Mouse (Mus musculus): ENCODE results near the gene Arid1b. TPM values are rescaled to one million over a fixed set of nuclear protein-coding genes. Genes with fewer than 3 reads are reported as not detected.

The Arid1b gene
- total RNA-seq, 2 experiments from 2014 or later = 20.6 to 42.0 TPM

DNA sequence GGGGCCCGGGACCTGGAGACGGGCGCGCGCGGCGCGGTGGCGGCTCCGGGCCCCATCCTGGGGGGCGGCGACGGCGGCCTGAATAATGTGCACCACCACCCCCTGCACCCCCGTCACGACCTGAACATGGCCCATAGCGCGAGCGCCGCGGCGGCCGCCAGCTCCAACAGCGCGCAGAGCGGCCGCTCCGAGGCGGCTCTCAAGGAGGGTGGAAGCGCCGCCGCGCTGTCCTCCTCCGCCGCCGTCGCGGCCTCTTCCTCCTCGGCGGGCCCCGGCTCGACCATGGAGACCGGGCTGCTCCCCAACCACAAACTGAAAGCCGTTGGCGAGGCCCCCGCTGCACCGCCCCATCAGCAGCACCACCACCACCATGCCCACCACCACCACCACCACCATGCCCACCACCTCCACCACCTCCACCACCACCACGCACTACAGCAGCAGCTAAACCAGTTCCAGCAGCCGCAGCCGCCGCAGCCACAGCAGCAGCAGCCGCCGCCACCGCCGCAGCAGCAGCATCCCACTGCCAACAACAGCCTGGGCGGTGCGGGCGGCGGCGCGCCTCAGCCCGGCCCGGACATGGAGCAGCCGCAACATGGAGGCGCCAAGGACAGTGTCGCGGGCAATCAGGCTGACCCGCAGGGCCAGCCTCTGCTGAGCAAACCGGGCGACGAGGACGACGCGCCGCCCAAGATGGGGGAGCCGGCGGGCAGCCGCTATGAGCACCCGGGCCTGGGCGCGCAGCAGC lies 855 bp downstream of the Arid1b start:
- peak; percentile 17 for ATAC-seq (replicated peaks; ENCODE audit: poor library complexity)

DNA sequence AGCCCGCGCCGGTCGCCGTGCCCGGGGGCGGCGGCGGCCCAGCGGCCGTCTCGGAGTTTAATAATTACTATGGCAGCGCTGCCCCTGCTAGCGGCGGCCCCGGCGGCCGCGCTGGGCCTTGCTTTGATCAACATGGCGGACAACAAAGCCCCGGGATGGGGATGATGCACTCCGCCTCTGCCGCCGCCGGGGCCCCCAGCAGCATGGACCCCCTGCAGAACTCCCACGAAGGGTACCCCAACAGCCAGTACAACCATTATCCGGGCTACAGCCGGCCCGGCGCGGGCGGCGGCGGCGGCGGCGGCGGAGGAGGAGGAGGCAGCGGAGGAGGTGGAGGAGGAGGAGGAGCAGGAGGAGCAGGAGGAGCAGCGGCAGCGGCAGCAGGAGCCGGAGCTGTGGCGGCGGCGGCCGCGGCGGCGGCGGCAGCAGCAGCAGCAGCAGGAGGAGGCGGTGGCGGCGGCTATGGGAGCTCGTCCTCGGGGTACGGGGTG lies 1.5 kb downstream of the Arid1b start:
- ATAC-seq (replicated peaks; ENCODE audit: poor library complexity) = peak; percentile 8; the same call in 1 of the 2 replicates

DNA sequence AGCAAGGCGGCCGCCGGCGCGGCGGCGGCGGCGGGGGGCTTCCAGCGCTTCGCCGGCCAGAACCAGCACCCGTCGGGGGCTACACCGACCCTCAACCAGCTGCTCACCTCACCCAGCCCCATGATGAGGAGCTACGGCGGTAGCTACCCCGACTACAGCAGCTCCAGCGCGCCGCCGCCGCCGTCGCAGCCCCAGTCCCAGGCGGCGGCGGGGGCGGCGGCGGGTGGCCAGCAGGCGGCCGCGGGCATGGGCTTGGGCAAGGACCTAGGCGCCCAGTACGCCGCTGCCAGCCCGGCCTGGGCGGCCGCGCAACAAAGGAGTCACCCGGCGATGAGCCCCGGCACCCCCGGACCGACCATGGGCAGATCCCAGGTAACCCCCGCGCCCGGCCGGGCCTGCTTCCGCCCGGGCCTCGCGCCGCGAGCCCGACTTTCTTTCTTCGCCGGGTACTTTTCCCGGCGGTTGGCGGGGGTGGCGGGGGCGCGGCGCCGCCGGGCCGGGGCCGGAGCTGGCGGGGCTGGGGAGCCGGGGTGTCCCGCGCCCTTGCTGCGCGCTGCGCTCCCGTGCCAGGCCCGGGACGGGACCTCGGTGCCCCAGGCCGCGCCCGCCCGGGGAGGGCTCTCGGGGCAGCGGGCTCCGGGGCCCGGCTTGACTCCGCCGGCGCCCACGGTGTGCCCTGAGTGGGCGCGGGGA lies 2.1 kb downstream of the Arid1b start:
- ATAC-seq (replicated peaks; ENCODE audit: poor library complexity) = no peak

DNA sequence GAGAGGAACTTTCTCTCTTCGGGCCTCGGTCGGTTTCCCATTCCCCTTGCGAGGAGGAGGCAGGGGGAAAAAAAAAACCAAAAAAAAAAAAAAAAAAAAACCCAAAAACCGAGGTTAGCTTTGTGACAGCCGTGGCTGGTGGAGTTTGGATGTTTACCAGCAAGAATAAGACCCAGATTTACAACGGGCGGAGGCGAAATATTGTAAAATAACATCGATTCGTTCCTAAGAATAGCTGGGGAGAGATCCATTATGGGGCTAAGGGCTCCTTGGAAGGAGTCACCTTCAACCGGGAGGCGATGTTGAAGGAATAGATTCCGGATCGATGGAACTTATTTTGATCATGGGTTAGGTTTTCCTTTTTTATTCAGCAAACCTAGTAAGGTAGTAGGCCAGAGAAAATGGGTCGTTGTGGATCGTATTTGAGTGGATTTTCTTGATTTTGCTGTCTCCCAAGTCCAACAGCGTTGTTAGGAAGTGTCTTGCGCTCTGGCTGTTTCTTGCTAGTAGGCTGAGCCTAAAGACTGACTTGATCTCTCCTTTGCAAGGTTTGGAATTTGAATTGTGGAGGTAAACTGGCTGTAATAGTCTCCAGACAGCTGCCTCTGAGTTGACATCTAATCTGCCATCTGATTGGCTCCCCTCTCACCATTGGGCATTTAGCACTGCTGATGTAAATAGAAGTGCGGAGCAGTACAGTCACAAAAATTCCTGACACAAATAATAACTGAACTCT lies 2.9 kb downstream of the Arid1b start:
- peak; percentile 19; the same call in 1 of the 2 replicates for ATAC-seq (replicated peaks; ENCODE audit: poor library complexity)

DNA sequence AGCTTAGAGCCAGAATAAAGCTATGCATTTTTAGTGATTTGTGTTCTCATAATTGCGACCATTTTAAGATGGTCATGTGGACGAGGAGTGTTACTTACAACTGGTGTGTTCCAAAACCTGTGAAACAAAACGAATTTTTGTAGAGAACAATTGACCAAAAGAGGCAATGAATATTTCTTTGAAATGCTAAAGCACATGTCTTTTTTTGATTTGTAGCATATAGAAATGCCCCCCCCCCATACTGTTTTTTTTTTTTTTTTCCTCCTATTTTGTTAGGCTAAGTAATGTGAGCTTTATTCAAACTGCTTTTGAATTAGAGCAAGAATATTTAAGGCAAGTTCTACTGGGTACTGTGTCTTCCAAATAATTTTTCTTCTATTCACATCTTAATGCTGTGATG lies 3.8 kb downstream of the Arid1b start:
- no peak for ATAC-seq (replicated peaks; ENCODE audit: poor library complexity)

DNA sequence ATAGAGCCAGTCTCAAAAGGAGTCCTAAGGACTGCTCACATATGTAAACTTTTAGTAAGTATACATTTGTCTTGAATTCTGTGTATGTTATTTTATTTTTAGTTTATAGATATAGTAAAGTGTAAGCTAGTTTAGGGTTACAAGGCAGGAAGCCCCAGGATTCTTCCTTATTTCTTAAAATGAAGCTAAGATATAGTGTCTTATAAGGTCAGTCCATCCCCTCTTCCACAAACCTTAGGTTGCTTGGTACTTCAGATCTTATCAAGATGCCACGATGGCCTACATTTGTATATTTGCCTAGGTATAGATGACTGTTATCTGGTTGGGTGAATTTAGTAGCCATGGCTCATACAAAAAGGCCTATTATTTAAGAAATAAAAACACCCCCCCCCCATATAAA lies 5.1 kb downstream of the Arid1b start:
- no peak for ATAC-seq (replicated peaks; ENCODE audit: poor library complexity)

DNA sequence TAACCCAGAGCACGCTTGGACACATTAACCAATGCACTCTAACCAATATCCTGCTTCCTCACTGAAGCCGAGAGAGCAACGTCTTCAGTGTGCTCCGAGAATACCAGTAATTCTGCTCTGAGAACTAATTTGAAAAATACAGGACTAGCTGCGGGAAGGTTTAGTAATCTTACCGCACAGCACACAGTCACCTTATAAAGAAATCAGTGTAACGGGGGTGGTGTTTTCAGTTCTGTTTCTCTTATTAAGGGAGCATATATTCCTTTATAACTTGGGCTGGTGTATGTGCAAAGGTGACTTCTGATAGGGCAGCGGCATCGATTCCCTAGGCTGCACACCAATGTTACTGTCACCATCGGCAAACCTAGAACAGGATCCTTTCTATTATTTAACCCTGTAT lies 5.9 kb downstream of the Arid1b start:
- ATAC-seq (replicated peaks; ENCODE audit: poor library complexity) = no peak

DNA sequence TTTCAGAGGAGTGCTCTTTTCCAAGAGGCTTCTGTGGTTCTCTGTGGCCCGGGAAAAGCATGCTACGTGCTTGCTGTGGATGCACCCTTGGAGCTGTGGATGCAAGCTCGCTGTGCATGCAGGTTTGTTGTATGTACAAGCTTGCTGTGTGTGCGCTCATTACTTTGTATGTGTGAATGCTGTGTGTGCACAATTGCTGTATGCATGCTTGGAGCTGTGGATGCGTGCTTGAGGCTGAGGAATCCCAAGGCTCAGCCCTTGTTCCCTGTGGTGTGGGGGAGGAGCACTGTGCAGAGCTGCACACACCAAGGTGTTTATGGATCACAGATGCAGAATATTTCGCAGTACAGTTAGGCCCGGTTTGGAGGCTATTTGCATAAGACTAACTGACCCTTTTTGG lies 6.7 kb downstream of the Arid1b start:
- ATAC-seq (replicated peaks; ENCODE audit: poor library complexity) = no peak

DNA sequence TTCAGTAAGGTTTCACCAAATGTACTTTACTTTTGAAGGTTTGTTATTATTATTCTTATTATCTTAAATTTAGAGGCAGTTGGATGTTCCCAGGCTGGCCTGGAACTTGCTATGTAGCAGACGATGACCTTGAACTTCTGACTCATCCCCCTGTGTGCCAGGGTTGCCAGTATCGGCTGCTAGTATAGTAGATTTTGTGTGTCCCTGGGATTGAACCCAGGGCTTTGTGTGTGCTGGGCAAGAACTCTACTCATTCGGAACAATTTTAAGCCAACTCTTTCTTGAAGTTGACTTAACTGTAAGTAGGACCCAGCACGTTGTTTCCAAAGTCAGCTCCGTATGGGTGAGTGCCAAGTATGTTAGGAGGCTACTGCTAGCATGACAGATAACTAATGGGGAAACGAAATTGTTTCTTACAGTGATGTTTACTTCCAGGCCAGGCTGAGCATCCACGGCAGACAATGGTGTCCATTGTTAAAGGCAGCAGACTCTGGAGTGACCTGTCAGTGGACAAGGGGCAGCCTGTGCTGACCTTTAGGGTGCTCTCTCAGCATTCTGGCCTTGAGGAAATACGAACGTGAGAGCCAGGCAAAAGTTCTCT lies 7.5 kb downstream of the Arid1b start:
- ATAC-seq (replicated peaks; ENCODE audit: poor library complexity) = peak; percentile 40; the same call in 1 of the 2 replicates

DNA sequence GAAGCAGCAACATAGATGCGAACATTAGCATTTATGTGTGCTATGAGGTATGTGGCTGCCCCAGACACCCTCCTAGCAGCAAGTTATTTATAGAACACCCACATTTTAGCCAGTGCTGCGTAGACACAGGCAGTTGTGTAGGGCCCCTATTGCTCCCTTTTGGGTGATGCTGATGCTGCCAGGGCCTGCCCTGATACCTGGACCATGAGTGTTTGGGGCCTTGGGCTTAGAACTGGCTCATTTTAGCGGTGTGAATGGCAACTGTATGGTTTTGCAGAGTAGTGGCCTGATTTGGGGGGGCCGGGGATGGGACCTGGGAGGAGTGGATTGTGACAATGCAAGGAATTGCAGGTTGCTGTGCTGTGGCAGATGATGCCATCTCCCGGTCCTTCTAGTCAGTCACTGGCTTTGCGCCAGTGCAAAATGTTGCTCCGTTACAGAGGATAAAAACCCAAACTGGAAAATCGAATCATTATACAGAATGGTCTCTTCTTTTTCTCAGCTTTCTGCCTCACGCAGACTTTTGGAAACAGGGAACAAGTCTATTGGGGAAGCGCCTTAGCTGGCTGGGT lies 8.9 kb downstream of the Arid1b start:
- no peak for ATAC-seq (replicated peaks; ENCODE audit: poor library complexity)

DNA sequence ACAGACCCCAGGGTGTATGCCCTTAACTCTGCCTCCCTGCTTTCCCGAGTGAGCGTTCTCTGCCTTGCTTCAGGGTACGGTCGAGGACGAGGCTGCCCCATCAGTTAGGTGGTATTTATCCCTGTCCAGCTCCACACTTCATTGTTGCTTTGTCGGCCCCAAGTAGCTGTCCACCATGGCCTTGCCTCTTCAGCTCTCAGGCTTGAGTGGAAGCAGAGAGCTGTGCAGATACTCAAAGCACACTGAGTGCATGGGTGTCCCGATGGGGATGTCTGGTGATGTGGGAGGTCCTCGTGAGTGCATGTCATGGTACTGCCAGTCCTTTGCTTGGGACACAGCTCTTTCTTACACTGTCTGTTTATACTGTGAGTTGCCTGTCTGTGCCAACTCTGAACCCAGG lies 10.1 kb downstream of the Arid1b start:
- no peak for ATAC-seq (replicated peaks; ENCODE audit: poor library complexity)

DNA sequence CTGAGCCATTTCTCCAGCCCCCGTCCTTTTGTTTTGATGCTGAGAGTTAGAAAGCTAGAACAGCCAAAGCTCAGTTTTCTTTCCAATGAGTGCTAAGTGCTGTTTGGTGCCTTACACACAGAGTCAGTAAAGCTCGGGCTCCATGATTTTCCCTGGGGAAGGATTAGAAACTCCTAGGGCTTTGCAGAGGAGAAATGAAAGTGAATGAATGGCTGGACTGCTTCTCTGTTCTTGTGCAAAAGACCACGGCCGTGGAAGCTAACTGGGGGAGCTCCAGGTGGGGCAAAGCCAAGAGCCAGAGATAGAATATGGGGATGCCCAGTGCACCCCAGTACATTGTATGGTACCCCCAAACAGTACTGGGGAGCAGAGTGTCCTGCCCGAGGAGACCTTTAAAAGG lies 10.6 kb downstream of the Arid1b start:
- no peak for ATAC-seq (replicated peaks; ENCODE audit: poor library complexity)

DNA sequence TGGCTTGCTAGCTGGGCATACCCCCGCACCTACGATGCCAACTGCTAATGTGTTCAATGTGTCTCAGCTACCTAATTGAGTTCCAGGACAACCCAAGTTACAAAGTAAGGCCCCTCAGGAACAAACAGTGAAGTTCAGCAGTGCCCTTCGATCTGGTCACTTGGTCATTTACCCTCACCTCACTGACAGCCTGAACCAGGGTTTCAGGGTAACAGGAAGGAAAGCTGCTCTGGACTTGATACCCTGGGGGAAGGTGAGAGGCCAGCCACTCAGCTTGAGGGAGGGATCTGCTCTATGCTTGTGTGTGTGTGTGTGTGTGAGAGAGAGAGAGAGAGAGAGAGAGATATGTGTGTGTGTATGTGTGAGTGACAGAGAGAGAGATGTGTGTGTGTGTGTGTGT lies 11.2 kb downstream of the Arid1b start:
- no peak for ATAC-seq (replicated peaks; ENCODE audit: poor library complexity)

DNA sequence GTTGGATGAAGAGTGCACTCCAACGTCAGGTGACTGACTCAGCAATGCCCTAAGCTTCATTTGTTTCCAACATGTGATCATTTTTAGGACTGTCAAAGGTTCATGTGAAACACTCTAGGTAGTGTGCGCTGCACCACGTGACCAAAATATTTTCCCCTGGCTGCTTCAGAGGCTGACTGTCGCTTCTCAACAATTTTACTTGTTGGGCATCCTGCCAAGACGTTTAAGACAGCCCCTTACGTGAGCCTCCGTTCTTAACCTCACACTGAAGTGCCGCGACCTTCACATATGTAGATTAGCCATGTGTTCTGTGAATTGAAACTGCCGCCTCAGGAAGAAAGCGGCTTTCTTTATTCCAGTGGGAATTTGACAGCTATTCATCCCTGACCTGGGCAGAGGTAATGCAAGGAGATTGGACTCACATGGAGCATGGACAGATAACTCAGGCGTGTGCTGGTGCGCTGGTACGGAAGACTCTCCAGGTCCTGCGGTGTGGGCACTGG lies 13.1 kb downstream of the Arid1b start:
- ATAC-seq (replicated peaks; ENCODE audit: poor library complexity) = peak; percentile 73

DNA sequence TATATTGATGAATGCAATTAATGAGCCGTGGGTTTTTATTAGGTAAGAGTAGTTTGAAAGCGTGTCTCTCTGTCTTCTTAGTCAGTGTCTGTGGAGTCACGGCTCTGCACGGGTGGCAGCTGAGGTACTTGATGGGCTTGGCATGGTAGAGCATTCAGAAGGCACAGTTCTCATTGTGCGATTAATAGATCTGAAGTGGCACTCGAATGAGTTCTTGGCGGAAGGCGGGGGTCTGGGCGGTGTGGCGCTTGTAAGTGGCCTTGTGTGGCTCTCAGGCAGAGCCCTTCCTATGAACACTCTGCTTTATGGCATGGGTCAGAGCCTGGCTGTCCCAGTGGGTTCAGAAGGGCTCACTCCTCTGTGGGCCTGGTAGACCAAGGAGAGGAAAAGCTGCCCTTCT lies 14.1 kb downstream of the Arid1b start:
- no peak for ATAC-seq (replicated peaks; ENCODE audit: poor library complexity)

DNA sequence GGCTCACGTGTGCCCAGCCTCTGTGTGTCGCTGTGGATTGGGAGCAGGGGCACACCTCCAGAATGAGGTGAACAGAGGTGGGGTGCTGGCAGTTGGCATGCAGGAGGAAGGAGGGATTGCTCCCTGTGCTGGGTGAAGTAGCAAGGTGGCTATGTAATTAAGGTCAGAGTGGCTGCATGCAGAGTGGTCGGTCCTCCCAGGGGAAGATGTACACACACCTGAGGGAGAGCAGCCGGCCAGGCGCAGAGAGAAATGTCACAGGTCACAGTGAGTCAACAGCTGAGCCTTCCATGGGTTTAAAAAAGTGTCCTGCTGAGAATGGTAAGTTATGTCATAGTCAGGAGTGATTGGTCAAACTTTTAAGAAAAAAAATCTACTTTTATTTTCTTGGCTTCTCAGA lies 14.6 kb downstream of the Arid1b start:
- no peak for ATAC-seq (replicated peaks; ENCODE audit: poor library complexity)

DNA sequence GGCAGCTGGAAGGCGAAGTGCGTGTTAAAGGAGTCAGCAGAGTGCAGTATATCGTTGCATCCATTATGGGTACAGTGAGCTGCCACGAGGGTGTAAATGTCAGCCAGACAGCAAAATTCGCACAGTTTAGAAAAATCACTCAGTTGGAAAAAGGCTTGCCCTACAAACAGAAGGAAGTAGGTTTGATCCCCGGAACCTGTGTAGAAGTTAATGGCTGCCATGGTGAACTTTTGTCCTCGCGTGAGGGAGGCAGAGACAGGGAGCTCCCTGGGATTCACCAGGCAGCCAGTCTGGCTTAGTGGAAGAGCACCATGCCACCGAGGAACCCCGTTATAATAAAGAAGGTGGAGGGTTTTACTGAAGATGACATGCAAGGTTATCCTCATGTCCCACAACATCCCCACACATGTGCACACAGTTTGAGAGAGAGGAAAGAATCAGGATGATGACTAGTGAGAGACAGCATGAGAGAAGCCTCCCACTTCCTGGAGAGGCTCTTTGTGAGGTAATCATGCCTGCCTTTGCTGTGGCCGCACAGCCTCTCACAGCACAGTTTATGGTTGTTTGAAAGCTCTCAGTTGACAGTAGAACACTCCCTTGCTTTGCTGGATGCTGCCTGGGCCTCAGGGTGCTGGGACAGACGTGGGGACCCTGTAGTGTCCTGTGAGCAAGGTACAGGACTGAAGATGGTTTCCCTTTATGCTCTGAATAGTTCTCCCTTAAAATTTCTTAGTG lies 15.6 kb downstream of the Arid1b start:
- ATAC-seq (replicated peaks; ENCODE audit: poor library complexity) = no peak

DNA sequence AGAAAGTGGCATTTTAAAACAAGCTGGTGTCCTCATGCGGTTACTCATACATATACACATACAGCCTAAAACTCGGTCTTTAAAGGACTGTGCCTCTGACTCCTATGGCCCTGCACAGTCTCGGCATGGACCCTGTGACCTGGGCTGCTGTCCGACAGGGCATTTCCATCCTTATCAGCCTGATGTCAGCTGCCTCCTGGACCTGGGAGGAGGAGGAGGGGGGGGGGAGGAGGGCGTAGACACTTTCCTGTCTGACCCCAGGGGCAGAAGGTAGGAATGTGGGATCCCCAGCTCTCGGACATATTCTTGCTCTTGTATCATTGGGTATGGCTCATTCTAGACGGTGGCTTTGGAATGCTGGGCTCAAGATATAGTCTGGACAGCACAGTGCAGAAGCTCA lies 16.6 kb downstream of the Arid1b start:
- ATAC-seq (replicated peaks; ENCODE audit: poor library complexity) = no peak

DNA sequence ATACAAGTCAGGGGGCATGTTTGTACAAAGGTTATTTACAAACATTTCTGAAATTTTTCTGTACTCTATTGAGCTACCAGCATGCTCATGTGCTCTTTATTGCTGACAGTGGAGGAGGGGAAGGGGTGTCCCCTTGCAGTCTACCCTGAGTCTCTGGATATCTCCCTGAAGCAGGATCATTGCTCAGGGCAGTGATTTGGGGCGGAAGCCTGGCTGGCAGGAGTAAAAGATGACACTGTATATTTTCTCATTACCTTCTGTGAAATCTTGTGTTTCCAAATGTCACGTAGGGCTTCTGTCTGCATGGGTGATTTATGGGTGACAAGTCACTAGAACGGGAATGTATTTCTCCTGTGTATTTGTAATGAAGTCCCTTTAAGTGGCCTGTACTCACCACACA lies 18.0 kb downstream of the Arid1b start:
- no peak for ATAC-seq (replicated peaks; ENCODE audit: poor library complexity)

DNA sequence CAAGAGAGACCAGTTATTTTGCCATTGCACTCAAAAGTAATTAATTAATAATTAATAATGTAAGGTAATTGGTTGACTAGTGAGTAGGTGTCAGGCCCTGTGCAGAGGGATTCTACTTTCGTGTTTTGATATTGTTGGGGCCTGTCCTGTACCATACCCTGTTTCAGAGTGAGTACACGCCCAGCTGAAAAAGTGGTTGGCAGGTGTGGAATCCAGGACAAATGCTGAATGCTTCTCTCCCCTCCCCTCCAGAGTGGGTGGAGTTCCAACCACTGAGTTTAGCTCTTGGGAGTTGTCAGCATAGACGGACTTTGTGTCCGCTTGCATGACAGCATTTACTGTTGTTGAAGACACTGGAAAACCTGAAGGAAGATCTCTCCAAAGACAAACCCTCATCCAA lies 18.4 kb downstream of the Arid1b start:
- ATAC-seq (replicated peaks; ENCODE audit: poor library complexity) = no peak

Data from megakaryocyte progenitor cell, adult 5-6 weeks (primary cell).